Mouse (Mus musculus): ENCODE results near the gene Wwc1.

GRCm38 (mm10) chr11:35888790-35889189 is 91.5 kb downstream of the Wwc1 start:
- no peak for TF ChIP-seq CTCF (IDR thresholded peaks at IDR 0.05; ENCODE audit: borderline replicate concordance, control insufficient read depth, extremely low read depth, insufficient read depth, low read length, poor library complexity)
- no peak for TF ChIP-seq POLR2A (IDR thresholded peaks at IDR 0.05; ENCODE audit: control insufficient read depth, extremely low read depth, insufficient read depth, low read length, poor library complexity)
